Mouse (Mus musculus): ENCODE results near the gene Apba2.

DNA sequence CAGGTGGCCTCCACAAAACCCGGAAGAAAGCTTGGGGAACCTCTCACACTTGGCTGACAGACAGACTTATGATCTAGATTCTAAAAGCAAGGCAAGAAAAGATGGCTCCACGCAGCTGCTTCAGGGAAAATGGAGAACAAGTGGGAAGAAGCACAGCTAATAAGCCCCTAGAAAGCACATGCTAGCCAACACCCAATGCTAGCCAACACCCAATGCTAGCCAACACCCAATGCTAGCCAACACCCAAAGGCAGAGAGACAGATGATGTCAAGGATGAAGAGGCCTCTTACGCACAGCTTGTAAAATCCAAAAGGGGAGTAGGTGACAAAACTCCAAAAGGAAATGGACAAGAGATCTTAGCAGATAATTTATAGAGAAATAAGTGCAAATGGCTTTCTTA, 108.4 kb downstream of the Apba2 start:
- TF ChIP-seq POLR2A (IDR thresholded peaks at IDR 0.05; ENCODE audit: extremely low read depth, insufficient read depth, low read length) (no peak), CTCF (IDR thresholded peaks at IDR 0.05; ENCODE audit: extremely low read depth, insufficient read depth, low read length) (no peak)
